Mouse (Mus musculus): Measurements from ENCODE around the gene Tor4a.

GRCm38 (mm10) chr2:25197191-25197590, 505 bp upstream of the Tor4a start:
- TF ChIP-seq CTCF (conservative IDR thresholded peaks at IDR 0.05; ENCODE audit: insufficient read depth, insufficient read length, low read depth, low read length) = no peak
- no peak for TF ChIP-seq POLR2A (IDR thresholded peaks at IDR 0.05; ENCODE audit: low read depth, low read length)

Measured in kidney, adult 2 months (tissue).